Mouse (Mus musculus): ENCODE results near the gene 1700016C15Rik. TPM values are rescaled to one million over a fixed set of nuclear protein-coding genes. Genes with fewer than 3 reads are reported as not detected.

Gene 1700016C15Rik
- polyA plus RNA-seq, 1 experiment from 2014 or later, result not detected

- Histone ChIP-seq H3K9ac (ENCODE audit: low read length) (no peak overlapping the region), H3K4me3 (ENCODE audit: low read depth, low read length) (no peak overlapping the region), H3K27me3 (ENCODE audit: control insufficient read depth, insufficient read depth, low read length) (no peaks in the 10 kb centered on the region), H3K9me3 (ENCODE audit: control insufficient read depth, low read length) (no peaks in the 10 kb centered on the region), H3K27ac (replicated peaks; ENCODE audit: low read depth, low read length) (no peak overlapping the region), H3K36me3 (ENCODE audit: control insufficient read depth, insufficient read depth, low read length) (no peaks in the 10 kb centered on the region), H3K4me1 (ENCODE audit: control insufficient read depth, insufficient read depth, low read length) (no peaks in the 10 kb centered on the region), H3K4me2 (ENCODE audit: low read depth, severe bottlenecking) (no peak overlapping the region)
- DNase-seq (ENCODE audit: low spot score), result no peak
- no peak for ATAC-seq (ENCODE audit: insufficient number of reproducible peaks, low FRiP score, low TSS enrichment, low read depth)
- WGBS, result 89% methylated on average over 3 of the region's 3 CpGs
Measured at GRCm38 (mm10) chr1:177713635-177714396, 15.8 kb upstream of the 1700016C15Rik start.

GRCm38 (mm10) chr1:177714397-177715012 is 15.1 kb upstream of the 1700016C15Rik start:
- H3K36me3 ChIP-seq (ENCODE audit: control insufficient read depth, insufficient read depth, low read length), result no peaks in the 10 kb centered on the region
- no peaks in the 10 kb centered on the region for H3K27me3 ChIP-seq (ENCODE audit: control insufficient read depth, insufficient read depth, low read length)
- H3K4me2 ChIP-seq (ENCODE audit: low read depth, severe bottlenecking), result no peak overlapping the region
- H3K27ac ChIP-seq (replicated peaks; ENCODE audit: low read depth, low read length), result no peak overlapping the region
- H3K4me3 ChIP-seq (ENCODE audit: low read depth, low read length), result no peak overlapping the region
- H3K9me3 ChIP-seq (ENCODE audit: control insufficient read depth, low read length), result no peaks in the 10 kb centered on the region
- no peak overlapping the region for H3K9ac ChIP-seq (ENCODE audit: low read length)
- WGBS, result 89% methylated on average over 5 of the region's 5 CpGs
- DNase-seq (ENCODE audit: low spot score) (no peak), ATAC-seq (ENCODE audit: insufficient number of reproducible peaks, low FRiP score, low TSS enrichment, low read depth) (no peak)
- no peaks in the 10 kb centered on the region for H3K4me1 ChIP-seq (ENCODE audit: control insufficient read depth, insufficient read depth, low read length)

- no peaks in the 10 kb centered on the region for H3K9me3 ChIP-seq (ENCODE audit: control insufficient read depth, low read length)
- H3K9ac ChIP-seq (ENCODE audit: low read length), result no peak overlapping the region
- WGBS, result 83% methylated on average over 3 of the region's 3 CpGs
- H3K4me1 ChIP-seq (ENCODE audit: control insufficient read depth, insufficient read depth, low read length), result no peaks in the 10 kb centered on the region
- H3K36me3 ChIP-seq (ENCODE audit: control insufficient read depth, insufficient read depth, low read length), result no peaks in the 10 kb centered on the region
- ATAC-seq (ENCODE audit: insufficient number of reproducible peaks, low FRiP score, low TSS enrichment, low read depth) (no peak), DNase-seq (ENCODE audit: low spot score) (no peak)
- no peak overlapping the region for H3K4me3 ChIP-seq (ENCODE audit: low read depth, low read length)
- H3K27me3 ChIP-seq (ENCODE audit: control insufficient read depth, insufficient read depth, low read length), result no peaks in the 10 kb centered on the region
- no peak overlapping the region for H3K4me2 ChIP-seq (ENCODE audit: low read depth, severe bottlenecking)
- H3K27ac ChIP-seq (replicated peaks; ENCODE audit: low read depth, low read length), result no peak overlapping the region
Measured at GRCm38 (mm10) chr1:177716448-177716847, 13.2 kb upstream of the 1700016C15Rik start.

GRCm38 (mm10) chr1:177717057-177717835 is 12.4 kb upstream of the 1700016C15Rik start:
- H3K27me3 ChIP-seq (ENCODE audit: control insufficient read depth, insufficient read depth, low read length), result no peaks in the 10 kb centered on the region
- H3K4me2 ChIP-seq (ENCODE audit: low read depth, severe bottlenecking), result no peak overlapping the region
- H3K27ac ChIP-seq (replicated peaks; ENCODE audit: low read depth, low read length), result no peak overlapping the region
- no peaks in the 10 kb centered on the region for H3K4me1 ChIP-seq (ENCODE audit: control insufficient read depth, insufficient read depth, low read length)
- H3K9ac ChIP-seq (ENCODE audit: low read length), result no peak overlapping the region
- DNase-seq (ENCODE audit: low spot score) (no peak), ATAC-seq (ENCODE audit: insufficient number of reproducible peaks, low FRiP score, low TSS enrichment, low read depth) (no peak)
- whole genome bisulfite sequencing, result 77% methylated on average over 7 of the region's 7 CpGs
- no peaks in the 10 kb centered on the region for H3K36me3 ChIP-seq (ENCODE audit: control insufficient read depth, insufficient read depth, low read length)
- H3K4me3 ChIP-seq (ENCODE audit: low read depth, low read length), result no peak overlapping the region
- H3K9me3 ChIP-seq (ENCODE audit: control insufficient read depth, low read length), result no peaks in the 10 kb centered on the region

GRCm38 (mm10) chr1:177718340-177719028 is 11.1 kb upstream of the 1700016C15Rik start:
- no peak overlapping the region for H3K4me2 ChIP-seq (ENCODE audit: low read depth, severe bottlenecking)
- H3K4me1 ChIP-seq (ENCODE audit: control insufficient read depth, insufficient read depth, low read length), result no peaks in the 10 kb centered on the region
- H3K36me3 ChIP-seq (ENCODE audit: control insufficient read depth, insufficient read depth, low read length), result no peaks in the 10 kb centered on the region
- ATAC-seq (ENCODE audit: insufficient number of reproducible peaks, low FRiP score, low TSS enrichment, low read depth) (no peak), DNase-seq (ENCODE audit: low spot score) (no peak)
- H3K4me3 ChIP-seq (ENCODE audit: low read depth, low read length), result no peak overlapping the region
- no peak overlapping the region for H3K9ac ChIP-seq (ENCODE audit: low read length)
- WGBS, result 68% methylated on average over 11 of the region's 11 CpGs
- no peak overlapping the region for H3K27ac ChIP-seq (replicated peaks; ENCODE audit: low read depth, low read length)
- H3K27me3 ChIP-seq (ENCODE audit: control insufficient read depth, insufficient read depth, low read length), result no peaks in the 10 kb centered on the region
- no peaks in the 10 kb centered on the region for H3K9me3 ChIP-seq (ENCODE audit: control insufficient read depth, low read length)

- H3K27ac ChIP-seq (replicated peaks; ENCODE audit: low read depth, low read length), result no peak overlapping the region
- H3K9ac ChIP-seq (ENCODE audit: low read length), result no peak overlapping the region
- DNase-seq (ENCODE audit: low spot score), result no peak
- no peak for ATAC-seq (ENCODE audit: insufficient number of reproducible peaks, low FRiP score, low TSS enrichment, low read depth)
- 80% methylated on average over 3 of the region's 3 CpGs for WGBS
- H3K4me3 ChIP-seq (ENCODE audit: low read depth, low read length), result no peak overlapping the region
- H3K36me3 ChIP-seq (ENCODE audit: control insufficient read depth, insufficient read depth, low read length), result no peaks in the 10 kb centered on the region
- H3K9me3 ChIP-seq (ENCODE audit: control insufficient read depth, low read length), result no peaks in the 10 kb centered on the region
- H3K27me3 ChIP-seq (ENCODE audit: control insufficient read depth, insufficient read depth, low read length), result no peaks in the 10 kb centered on the region
- H3K4me1 ChIP-seq (ENCODE audit: control insufficient read depth, insufficient read depth, low read length), result no peaks in the 10 kb centered on the region
- H3K4me2 ChIP-seq (ENCODE audit: low read depth, severe bottlenecking), result no peak overlapping the region
Measured at GRCm38 (mm10) chr1:177719029-177719427, 10.6 kb upstream of the 1700016C15Rik start.

- H3K4me2 ChIP-seq (ENCODE audit: low read depth, severe bottlenecking), result no peak overlapping the region
- ATAC-seq (ENCODE audit: insufficient number of reproducible peaks, low FRiP score, low TSS enrichment, low read depth) (no peak), DNase-seq (ENCODE audit: low spot score) (no peak)
- H3K4me1 ChIP-seq (ENCODE audit: control insufficient read depth, insufficient read depth, low read length), result no peaks in the 10 kb centered on the region
- no peak overlapping the region for H3K27ac ChIP-seq (replicated peaks; ENCODE audit: low read depth, low read length)
- 79% methylated on average over 4 of the region's 4 CpGs for WGBS
- no peaks in the 10 kb centered on the region for H3K36me3 ChIP-seq (ENCODE audit: control insufficient read depth, insufficient read depth, low read length)
- H3K9ac ChIP-seq (ENCODE audit: low read length), result no peak overlapping the region
- H3K4me3 ChIP-seq (ENCODE audit: low read depth, low read length), result no peak overlapping the region
- H3K9me3 ChIP-seq (ENCODE audit: control insufficient read depth, low read length), result no peaks in the 10 kb centered on the region
- H3K27me3 ChIP-seq (ENCODE audit: control insufficient read depth, insufficient read depth, low read length), result no peaks in the 10 kb centered on the region
Measured at GRCm38 (mm10) chr1:177723786-177724185, 5.8 kb upstream of the 1700016C15Rik start.

- ATAC-seq (ENCODE audit: insufficient number of reproducible peaks, low FRiP score, low TSS enrichment, low read depth) (no peak), DNase-seq (ENCODE audit: low spot score) (no peak)
- no peak overlapping the region for H3K4me3 ChIP-seq (ENCODE audit: low read depth, low read length)
- no peak overlapping the region for H3K4me2 ChIP-seq (ENCODE audit: low read depth, severe bottlenecking)
- no peak overlapping the region for H3K27ac ChIP-seq (replicated peaks; ENCODE audit: low read depth, low read length)
- WGBS, result 76% methylated on average over 5 of the region's 5 CpGs
- no peaks in the 10 kb centered on the region for H3K36me3 ChIP-seq (ENCODE audit: control insufficient read depth, insufficient read depth, low read length)
- no peak overlapping the region for H3K9ac ChIP-seq (ENCODE audit: low read length)
- H3K4me1 ChIP-seq (ENCODE audit: control insufficient read depth, insufficient read depth, low read length), result no peaks in the 10 kb centered on the region
- H3K9me3 ChIP-seq (ENCODE audit: control insufficient read depth, low read length), result no peaks in the 10 kb centered on the region
- no peaks in the 10 kb centered on the region for H3K27me3 ChIP-seq (ENCODE audit: control insufficient read depth, insufficient read depth, low read length)
Measured at GRCm38 (mm10) chr1:177726870-177727269, 2.7 kb upstream of the 1700016C15Rik start.
